Mouse (Mus musculus) right cerebral cortex, adult 18-20 months (tissue): ENCODE data around the gene Slc3a2.
A peak's percentile ranks its signal among the peaks of the same experiment; 100 is the strongest.
"Not testable (repeated sequence)": the region's sequence is repeated elsewhere in the genome, so short reads cannot be mapped to it uniquely, and the experiment has no call there.

Experiments used
- DNase-seq: peaks from one replicate; pipeline ENCODE4 v3.0.0; 2022; ENCODE audit warnings: mixed read lengths

Gene Slc3a2

GRCm38 (mm10) chr19:8722907-8723573 lies at the start of gene Slc3a2:
Gene Slc3a2, minus strand, starts transcription at chr19:8723369.
- DNase-seq, result peak; percentile 98

DNA sequence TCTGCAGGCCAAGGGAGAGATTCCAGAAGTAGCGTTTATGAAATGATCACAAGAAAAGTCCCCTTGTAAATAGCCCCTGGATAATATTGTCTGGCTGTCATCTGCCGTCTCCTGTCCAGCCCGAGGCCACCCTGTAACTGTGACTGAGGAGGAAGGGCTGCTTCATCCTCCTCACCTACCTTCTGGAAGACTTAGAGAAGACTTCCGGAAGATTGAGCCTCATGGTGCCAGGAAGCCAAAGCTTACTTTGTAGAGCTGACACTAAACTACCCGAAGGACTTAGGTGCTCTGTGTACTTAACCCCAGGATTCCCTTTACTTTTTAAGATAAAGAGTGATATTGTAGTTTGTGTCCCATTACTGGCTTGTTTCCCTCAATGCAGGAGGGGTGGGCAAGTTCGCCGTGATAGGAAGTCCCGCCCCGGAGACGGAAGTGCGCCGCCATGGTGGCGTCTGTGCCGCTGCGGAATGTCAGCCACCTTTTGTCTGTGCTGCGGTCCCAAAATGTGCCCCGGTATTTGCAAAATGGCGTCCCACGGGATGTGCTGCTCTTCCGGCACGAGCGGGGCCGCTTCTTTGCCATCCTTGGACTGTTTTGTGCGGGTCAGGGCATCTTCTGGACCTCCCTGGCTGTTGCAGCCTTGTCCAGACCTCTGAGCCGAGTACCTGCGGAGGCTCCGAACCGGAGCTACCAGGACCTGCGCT lies 47.5 kb upstream of the Slc3a2 start, which contains the start of gene Tmem223:
Gene Tmem223, plus strand, starts transcription at position 430 of the 704 bp plus-strand sequence.
- DNase-seq, result peak; percentile 83

- no peak for DNase-seq
Observed at GRCm38 (mm10) chr19:8765562-8765961, 42.4 kb upstream of the Slc3a2 start.

GRCm38 (mm10) chr19:8763276-8763675 lies 40.1 kb upstream of the Slc3a2 start:
- DNase-seq, result no peak

DNA sequence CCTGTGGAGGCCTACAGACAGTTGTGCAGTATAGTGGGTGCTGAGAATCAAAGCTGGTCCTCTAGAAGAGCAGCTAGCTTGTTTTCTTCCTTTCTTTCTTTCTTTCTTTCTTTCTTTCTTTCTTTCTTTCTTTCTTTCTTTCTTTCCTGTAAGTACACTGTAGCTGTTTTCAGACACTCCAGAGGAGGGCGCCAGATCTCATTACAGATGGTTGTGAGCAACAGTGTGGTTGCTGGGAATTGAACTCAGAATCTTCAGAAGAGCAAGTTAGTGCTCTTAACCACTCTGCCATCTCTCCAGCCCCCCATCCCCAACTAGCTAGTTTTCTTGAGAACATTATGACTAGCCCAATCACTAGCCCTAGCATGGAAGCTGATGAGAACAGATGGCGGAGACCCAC lies 37.6 kb upstream of the Slc3a2 start:
- no peak for DNase-seq

- DNase-seq, result no peak
Observed at GRCm38 (mm10) chr19:8758899-8759298, 35.7 kb upstream of the Slc3a2 start.

DNA sequence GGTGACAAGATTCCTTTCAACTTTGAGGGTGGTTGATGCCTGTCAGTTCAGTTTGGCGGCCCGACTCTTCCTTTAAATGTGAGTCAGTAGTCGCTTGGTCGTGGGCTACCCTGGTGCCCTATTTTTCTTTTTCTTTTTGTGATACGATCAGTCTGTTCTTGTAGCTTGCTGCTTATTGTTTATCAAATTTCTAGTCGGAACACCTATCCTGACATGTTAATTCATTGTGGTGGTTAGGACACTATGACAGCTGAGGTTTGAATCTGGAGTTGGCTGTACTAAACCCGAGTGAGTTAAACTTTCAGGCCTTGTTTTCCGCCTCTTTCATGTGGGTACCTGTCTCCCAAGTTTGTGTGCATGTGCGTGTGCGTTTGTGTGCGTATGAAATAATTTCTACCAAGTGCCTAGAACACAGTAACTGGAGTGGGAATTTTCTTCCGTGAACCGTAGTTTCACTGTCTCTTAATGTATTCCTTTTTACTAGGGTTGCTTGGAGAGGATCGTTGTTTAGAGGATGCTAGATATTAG lies 34.4 kb upstream of the Slc3a2 start:
- no peak for DNase-seq

GRCm38 (mm10) chr19:8756635-8757387 lies 33.6 kb upstream of the Slc3a2 start, which contains the start of gene Nxf1:
Gene Nxf1, plus strand, starts transcription at chr19:8757073.
- DNase-seq, result peak; percentile 95

DNA sequence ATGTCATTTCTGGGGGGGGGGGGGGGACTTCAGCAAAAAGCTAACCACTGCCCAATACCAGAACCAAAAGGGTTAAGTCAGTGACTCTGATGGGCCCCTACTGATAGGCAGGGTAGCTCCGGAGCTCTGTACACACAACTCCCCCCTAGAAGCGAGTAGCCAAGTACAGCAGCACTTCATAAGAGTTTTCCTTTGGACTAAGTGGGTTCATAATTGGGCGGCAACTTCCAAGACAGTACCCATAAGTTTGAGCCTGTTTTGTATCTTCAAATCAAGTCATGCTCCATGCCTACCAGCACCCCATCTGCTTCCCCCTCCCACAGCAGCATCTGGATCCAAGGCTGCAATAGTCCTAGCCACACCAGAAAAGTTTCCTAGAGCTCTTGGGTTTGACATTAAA lies 32.5 kb upstream of the Slc3a2 start:
- no peak for DNase-seq

DNA sequence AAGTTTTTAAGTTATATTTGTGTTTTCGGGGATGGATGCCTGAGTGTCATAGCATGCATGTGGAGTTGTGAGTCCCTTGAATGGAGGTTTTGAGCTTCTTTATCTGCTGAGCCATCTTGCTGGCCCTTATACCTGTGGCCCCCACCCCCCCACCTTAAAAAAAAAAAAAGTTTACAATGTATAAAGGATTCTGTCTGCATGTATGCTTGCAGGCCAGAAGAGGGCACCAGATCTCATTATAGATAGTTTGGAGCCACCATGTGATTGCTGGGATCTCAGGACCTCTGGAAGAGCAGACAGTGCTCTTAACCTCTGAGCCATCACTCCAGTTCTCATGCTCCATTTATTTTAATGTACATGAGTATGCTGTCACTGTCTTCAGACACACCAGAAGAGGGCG lies 24.2 kb upstream of the Slc3a2 start:
- DNase-seq, result no peak

- DNase-seq, result no peak
Observed at GRCm38 (mm10) chr19:8745382-8745781, 22.2 kb upstream of the Slc3a2 start.

GRCm38 (mm10) chr19:8742176-8742575 lies 19.0 kb upstream of the Slc3a2 start:
- DNase-seq, result no peak

- peak; percentile 97 for DNase-seq
Observed at GRCm38 (mm10) chr19:8741243-8741869, 18.2 kb upstream of the Slc3a2 start, which contains the start of gene Stx5a. Gene Stx5a, plus strand, starts transcription at chr19:8741413.

DNA sequence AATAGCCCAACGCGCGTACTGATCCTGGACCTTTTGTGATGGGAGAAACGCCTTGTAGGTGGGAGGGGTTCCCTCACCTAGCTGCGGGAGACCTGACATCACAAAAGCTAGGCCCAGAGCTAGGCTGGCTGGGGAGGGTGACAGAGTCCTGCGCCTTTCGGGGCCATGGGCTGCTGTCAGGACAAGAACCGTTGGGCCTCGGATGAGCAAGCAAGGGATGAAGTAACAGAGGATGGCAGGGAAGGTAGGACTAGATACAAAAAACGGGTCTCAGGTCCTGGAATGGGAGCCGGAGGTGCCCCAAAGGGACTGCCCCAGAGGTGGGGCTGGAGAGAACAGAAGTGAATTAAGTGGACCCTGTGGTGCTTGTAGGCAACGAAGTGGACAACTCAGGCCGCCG lies 17.4 kb upstream of the Slc3a2 start, which contains the start of gene 1700092M07Rik:
Gene 1700092M07Rik, plus strand, starts transcription at position 116 of the 400 bp plus-strand sequence.
- DNase-seq, result no peak

- DNase-seq, result no peak
Observed at GRCm38 (mm10) chr19:8739646-8740045, 16.5 kb upstream of the Slc3a2 start.

- no peak for DNase-seq
Observed at GRCm38 (mm10) chr19:8738911-8739310, 15.7 kb upstream of the Slc3a2 start.

GRCm38 (mm10) chr19:8736160-8736467 lies 12.9 kb upstream of the Slc3a2 start:
- no peak for DNase-seq

DNA sequence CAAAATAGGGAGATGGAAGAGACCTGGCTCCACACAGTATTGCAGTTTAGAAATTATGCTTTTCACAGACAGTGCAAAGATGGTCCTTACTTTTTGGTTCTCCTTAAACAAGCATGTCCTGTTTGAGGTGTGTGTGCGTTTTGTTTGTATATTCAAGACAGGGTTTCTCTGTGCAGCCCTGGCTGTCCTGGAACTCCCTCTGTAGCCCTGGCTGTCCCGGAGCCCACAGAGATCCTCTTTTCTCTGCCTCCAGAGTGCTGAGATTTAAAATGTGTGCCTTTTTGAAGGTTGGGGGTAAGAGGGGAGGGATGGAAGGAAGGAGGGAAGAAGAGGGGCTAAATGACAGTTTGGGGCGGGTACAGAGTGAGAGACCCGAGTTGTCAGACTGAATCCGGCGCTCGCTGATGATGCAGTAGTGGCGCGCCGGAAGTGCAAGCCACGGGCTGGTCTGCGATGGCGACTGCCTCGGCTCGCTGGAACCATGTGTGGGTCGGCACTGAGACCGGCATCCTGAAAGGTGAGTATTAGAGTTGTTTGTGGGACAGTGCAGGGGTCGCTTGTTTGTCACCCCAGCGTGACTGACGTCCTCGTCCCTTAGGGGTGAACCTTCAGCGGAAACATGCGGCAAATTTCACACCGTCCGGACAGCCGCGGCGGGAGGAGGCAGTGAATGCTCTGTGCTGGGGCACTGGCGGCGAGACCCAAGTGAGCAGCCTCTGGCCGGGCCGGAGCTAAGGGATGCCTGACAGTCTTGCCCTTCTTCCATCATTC lies 12.4 kb upstream of the Slc3a2 start, which contains the start of gene Wdr74:
Gene Wdr74, plus strand, starts transcription at position 439 of the 771 bp plus-strand sequence.
- peak; percentile 94 for DNase-seq

DNA sequence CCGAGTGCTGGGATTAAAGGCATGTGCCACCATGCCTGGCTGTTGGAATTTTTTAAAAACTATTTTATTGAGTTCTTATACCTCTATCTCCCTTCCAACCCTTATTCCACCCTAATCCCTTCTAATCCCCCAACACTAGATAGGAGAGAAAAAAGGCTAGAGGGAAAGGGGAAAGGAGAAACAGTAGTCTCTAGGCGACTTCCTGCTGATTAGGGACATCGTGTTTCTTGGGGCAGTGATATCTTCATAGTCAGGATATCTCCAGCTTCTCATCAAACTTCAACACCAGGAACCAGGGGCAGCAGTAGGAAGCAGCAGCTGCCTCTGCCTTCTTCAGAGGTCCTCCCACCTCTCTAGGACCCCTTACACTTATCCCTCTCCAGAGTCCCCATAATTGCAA lies 11.2 kb upstream of the Slc3a2 start:
- no peak for DNase-seq

GRCm38 (mm10) chr19:8728335-8729099 lies 5.3 kb upstream of the Slc3a2 start:
- not testable (repeated sequence) for DNase-seq

GRCm38 (mm10) chr19:8727495-8728114 lies 4.4 kb upstream of the Slc3a2 start:
- no peak for DNase-seq
